Mouse (Mus musculus) CH12.LX (cell line): ENCODE measurements at regions not wholly inside any gene's neighbourhood (a gene's known extent, or its start where the extent isn't known, plus 50 kb on each side); places are given as distances from the start of the nearest gene placed in this dataset.

Experiments
- DNase-seq: peaks from one replicate; pipeline ENCODE4 v3.0.0-alpha.2; 2013; ENCODE audit errors: extremely low read depth
- H3K27ac ChIP-seq: 2 replicates; pipeline ENCODE4 v1.5.1; 2012; ENCODE audit warnings: low read depth, mild to moderate bottlenecking, control low read depth, moderate library complexity; ENCODE audit not compliant: insufficient read depth
- H3K27me3 ChIP-seq: replicated peaks from 2 replicates; pipeline ENCODE3; 2012; ENCODE audit warnings: inconsistent platforms
- H3K36me3 ChIP-seq, 2 experiments: replicated peaks in 1 of 2; 2 replicates each; pipeline versions ENCODE3 to v1.6.1; 2012; ENCODE audit warnings: inconsistent platforms in 1 of 2, low read length in 1 of 2, mild to moderate bottlenecking in 1 of 2, mixed read lengths in 1 of 2, moderate library complexity in 1 of 2; ENCODE audit not compliant: control insufficient read depth in 1 of 2, insufficient read depth in 1 of 2
- H3K4me1 ChIP-seq, 2 experiments: 2 replicates each; pipeline ENCODE4 v1.6.1; 2012; ENCODE audit warnings: inconsistent platforms in 1 of 2, moderate library complexity in 1 of 2; ENCODE audit not compliant: insufficient read depth in 2 of 2, control insufficient read depth in 1 of 2
- H3K4me2 ChIP-seq: 2 replicates; pipeline ENCODE4 v1.6.1; 2012; ENCODE audit warnings: low read depth, mild to moderate bottlenecking, control low read depth; ENCODE audit not compliant: poor library complexity, insufficient read depth, severe bottlenecking
- H3K4me3 ChIP-seq, 3 experiments: fragments of 150-350 bp in 1 of 3; sonication (generic) in 1 of 3; replicated peaks in 1 of 3; 2 replicates each; pipeline versions ENCODE3 to v1.5.1; 2011 to 2012; ENCODE audit warnings: low read depth in 2 of 3, low read length in 2 of 3, mild to moderate bottlenecking in 2 of 3, moderate library complexity in 2 of 3, control low read depth in 1 of 3, improper control_type of control experiment in 1 of 3, inconsistent platforms in 1 of 3, mixed read lengths in 1 of 3; ENCODE audit not compliant: poor library complexity in 1 of 3
- H3K79me2 ChIP-seq: replicated peaks from 2 replicates; pipeline ENCODE4 v1.6.1; 2012; ENCODE audit warnings: mild to moderate bottlenecking, moderate library complexity; ENCODE audit not compliant: control insufficient read depth, poor library complexity, insufficient read depth, severe bottlenecking; ENCODE audit errors: extremely low read depth
- H3K9ac ChIP-seq: 2 replicates; pipeline ENCODE4 v1.6.1; 2012; ENCODE audit warnings: low read depth, mild to moderate bottlenecking, control low read depth, moderate library complexity; ENCODE audit not compliant: insufficient read depth
- H3K9me3 ChIP-seq: replicated peaks from 2 replicates; pipeline ENCODE3; 2012; ENCODE audit warnings: low read length, inconsistent platforms, mixed read lengths
- CHD1 ChIP-seq: IDR thresholded peaks from 2 replicates; pipeline ENCODE4 v1.6.1; 2012; ENCODE audit warnings: low read depth, low read length, improper control_type of control experiment, inconsistent platforms
- CHD2 ChIP-seq: IDR thresholded peaks from 2 replicates; pipeline ENCODE4 v1.6.1; 2011; ENCODE audit warnings: low read length, improper control_type of control experiment
- CTCF ChIP-seq, 2 experiments: IDR thresholded peaks in 1 of 2; conservative IDR thresholded peaks in 1 of 2; 2 replicates each; pipeline ENCODE4 v1.5.1; 2011 to 2012; ENCODE audit warnings: low read depth in 2 of 2, low read length in 2 of 2, improper control_type of control experiment in 1 of 2, inconsistent platforms in 1 of 2, mild to moderate bottlenecking in 1 of 2, moderate library complexity in 1 of 2
- E2F4 ChIP-seq: IDR thresholded peaks from 2 replicates; pipeline ENCODE4 v1.6.1; 2011; ENCODE audit warnings: low read depth, low read length, improper control_type of control experiment; ENCODE audit not compliant: insufficient replicate concordance
- EP300 ChIP-seq: IDR thresholded peaks from 2 replicates; pipeline ENCODE4 v1.6.1; 2011; ENCODE audit warnings: low read length, improper control_type of control experiment
- ETS1 ChIP-seq: conservative IDR thresholded peaks from 2 replicates; pipeline ENCODE4 v1.6.1; 2012; ENCODE audit warnings: low read depth, mild to moderate bottlenecking, inconsistent platforms, low read length, improper control_type of control experiment, moderate library complexity
- GABPA ChIP-seq: IDR thresholded peaks from 2 replicates; pipeline ENCODE4 v1.6.1; 2012; ENCODE audit warnings: low read depth, low read length, improper control_type of control experiment, inconsistent platforms; ENCODE audit not compliant: insufficient replicate concordance
- HCFC1 ChIP-seq: IDR thresholded peaks from 2 replicates; pipeline ENCODE4 v1.6.1; 2012; ENCODE audit warnings: low read depth, mild to moderate bottlenecking, inconsistent platforms, low read length, improper control_type of control experiment
- IRF4 ChIP-seq: IDR thresholded peaks from 2 replicates; pipeline ENCODE4 v1.6.1; 2014; ENCODE audit warnings: low read depth, mild to moderate bottlenecking, inconsistent platforms, low read length, improper control_type of control experiment
- JUND ChIP-seq: conservative IDR thresholded peaks from 2 replicates; pipeline ENCODE4 v1.6.1; 2011; ENCODE audit warnings: low read depth, low read length, improper control_type of control experiment
- MAFK ChIP-seq: IDR thresholded peaks from 2 replicates; pipeline ENCODE4 v1.6.1; 2011; ENCODE audit warnings: low read length, improper control_type of control experiment; ENCODE audit not compliant: insufficient replicate concordance
- MAX ChIP-seq: IDR thresholded peaks from 2 replicates; pipeline ENCODE4 v1.6.1; 2011; ENCODE audit warnings: low read length, improper control_type of control experiment
- MAZ ChIP-seq: IDR thresholded peaks from 2 replicates; pipeline ENCODE4 v1.6.1; 2012; ENCODE audit warnings: low read depth, mild to moderate bottlenecking, inconsistent platforms, low read length, improper control_type of control experiment, moderate library complexity
- MEF2A ChIP-seq: IDR thresholded peaks from 2 replicates; pipeline ENCODE4 v1.6.1; 2014; ENCODE audit warnings: low read depth, mild to moderate bottlenecking, inconsistent platforms, low read length, improper control_type of control experiment, borderline replicate concordance
- NELFE ChIP-seq: IDR thresholded peaks from 2 replicates; pipeline ENCODE4 v1.6.1; 2011; ENCODE audit warnings: low read depth, low read length, improper control_type of control experiment
- NRF1 ChIP-seq: IDR thresholded peaks from 2 replicates; pipeline ENCODE4 v1.6.1; 2014; ENCODE audit warnings: low read depth, mild to moderate bottlenecking, inconsistent platforms, low read length, improper control_type of control experiment, moderate library complexity
- RAD21 ChIP-seq: IDR thresholded peaks from 2 replicates; pipeline ENCODE4 v1.6.1; 2011; ENCODE audit warnings: low read depth, mild to moderate bottlenecking, low read length, improper control_type of control experiment, moderate library complexity
- SIN3A ChIP-seq: IDR thresholded peaks from 2 replicates; pipeline ENCODE4 v1.6.1; 2012; ENCODE audit warnings: low read length, improper control_type of control experiment, inconsistent platforms
- SMC3 ChIP-seq: IDR thresholded peaks from 2 replicates; pipeline ENCODE4 v1.6.1; 2011; ENCODE audit warnings: low read depth, low read length, improper control_type of control experiment
- TBP ChIP-seq: conservative IDR thresholded peaks from 2 replicates; pipeline ENCODE4 v1.6.1; 2011; ENCODE audit warnings: low read depth, low read length, improper control_type of control experiment
- USF1 ChIP-seq: IDR thresholded peaks from 2 replicates; pipeline ENCODE4 v1.6.1; 2014; ENCODE audit warnings: low read depth, mild to moderate bottlenecking, inconsistent platforms, low read length, improper control_type of control experiment
- ZC3H11A ChIP-seq: IDR thresholded peaks from 2 replicates; pipeline ENCODE4 v1.6.1; 2012; ENCODE audit warnings: low read depth, mild to moderate bottlenecking, inconsistent platforms, low read length, improper control_type of control experiment
- ZNF384 ChIP-seq: IDR thresholded peaks from 2 replicates; pipeline ENCODE4 v1.6.1; 2012; ENCODE audit warnings: low read depth, low read length, improper control_type of control experiment, inconsistent platforms
- dilution Hi-C: fragments of 300-500 bp; cut with MboI; formaldehyde crosslinking; loops from 2 replicates; pipeline ENCODE4 v1.14.3; 2020; ENCODE audit warnings: low sequenced_read_pairs; ENCODE audit not compliant: extremely low pct_unique_long_range_greater_than_20kb, extremely low pct_ligation_motif_present
- in situ Hi-C: fragments of 300-500 bp; cut with MboI; formaldehyde crosslinking; loops from 3 replicates; pipeline ENCODE4 v1.14.3; 2019; ENCODE audit warnings: low sequenced_read_pairs, low pct_ligation_motif_present, low pct_unique_long_range_greater_than_20kb, mixed read lengths

GRCm38 (mm10) chr15:94006082-94006481 lies 410.4 kb upstream of the Prickle1 start:
- Histone ChIP-seq H3K4me2 (no peak overlapping the region), H3K9me3 (peaks cover 18% of the 10 kb centered on the region), H3K4me3 (no peak overlapping the region), H3K79me2 (no peaks in the 10 kb centered on the region), H3K4me1 (no peaks in the 10 kb centered on the region), H3K36me3 (no peaks in the 10 kb centered on the region), H3K27ac (no peak overlapping the region), H3K27me3 (no peaks in the 10 kb centered on the region), H3K9ac (no peak overlapping the region)
- TF ChIP-seq MAFK, result no peak
- no peak for TF ChIP-seq CHD1
- TF ChIP-seq ZNF384, result no peak
- no peak for TF ChIP-seq NELFE
- no peak for TF ChIP-seq GABPA
- TF ChIP-seq RAD21, result no peak
- TF ChIP-seq CTCF (conservative IDR thresholded peaks at IDR 0.05 in 1 of 2, IDR thresholded peaks at IDR 0.05 in 1 of 2; ENCODE audit: low read depth in 2 of 2, low read length in 2 of 2), result no peak
- TF ChIP-seq EP300, result no peak
- no peak for TF ChIP-seq SIN3A
- no peak for TF ChIP-seq USF1
- TF ChIP-seq HCFC1, result no peak
- no peak for TF ChIP-seq TBP
- no peak for TF ChIP-seq E2F4
- no peak for TF ChIP-seq ETS1
- no peak for TF ChIP-seq MAZ
- TF ChIP-seq MEF2A, result no peak
- in situ Hi-C loops (no loop called here), dilution Hi-C loops (no loop called here)
- no peak for DNase-seq

GRCm38 (mm10) chr15:94004911-94005310 lies 409.2 kb upstream of the Prickle1 start:
- in situ Hi-C loops, result no loop called here

More at GRCm38 (mm10) chr15:94004911-94005310, 409.2 kb upstream of the Prickle1 start:
- Histone ChIP-seq H3K27me3 (no peaks in the 10 kb centered on the region), H3K4me3 (no peak overlapping the region), H3K4me2 (no peak overlapping the region), H3K36me3 (no peaks in the 10 kb centered on the region), H3K79me2 (no peaks in the 10 kb centered on the region), H3K9ac (no peak overlapping the region), H3K4me1 (no peaks in the 10 kb centered on the region), H3K9me3 (peaks cover 16% of the 10 kb centered on the region), H3K27ac (no peak overlapping the region)
- no peak for TF ChIP-seq NRF1
- TF ChIP-seq MAX, result no peak
- TF ChIP-seq IRF4, result no peak
- no peak for TF ChIP-seq CHD2
- no peak for TF ChIP-seq MEF2A
- no peak for TF ChIP-seq JUND
- TF ChIP-seq ZC3H11A, result no peak
- TF ChIP-seq SMC3, result no peak
- no peak for TF ChIP-seq ETS1
- dilution Hi-C loops, result no loop called here
- no peak for DNase-seq
